Mouse (Mus musculus): ENCODE data around the gene Samhd1.

Samhd1 gene

DNA sequence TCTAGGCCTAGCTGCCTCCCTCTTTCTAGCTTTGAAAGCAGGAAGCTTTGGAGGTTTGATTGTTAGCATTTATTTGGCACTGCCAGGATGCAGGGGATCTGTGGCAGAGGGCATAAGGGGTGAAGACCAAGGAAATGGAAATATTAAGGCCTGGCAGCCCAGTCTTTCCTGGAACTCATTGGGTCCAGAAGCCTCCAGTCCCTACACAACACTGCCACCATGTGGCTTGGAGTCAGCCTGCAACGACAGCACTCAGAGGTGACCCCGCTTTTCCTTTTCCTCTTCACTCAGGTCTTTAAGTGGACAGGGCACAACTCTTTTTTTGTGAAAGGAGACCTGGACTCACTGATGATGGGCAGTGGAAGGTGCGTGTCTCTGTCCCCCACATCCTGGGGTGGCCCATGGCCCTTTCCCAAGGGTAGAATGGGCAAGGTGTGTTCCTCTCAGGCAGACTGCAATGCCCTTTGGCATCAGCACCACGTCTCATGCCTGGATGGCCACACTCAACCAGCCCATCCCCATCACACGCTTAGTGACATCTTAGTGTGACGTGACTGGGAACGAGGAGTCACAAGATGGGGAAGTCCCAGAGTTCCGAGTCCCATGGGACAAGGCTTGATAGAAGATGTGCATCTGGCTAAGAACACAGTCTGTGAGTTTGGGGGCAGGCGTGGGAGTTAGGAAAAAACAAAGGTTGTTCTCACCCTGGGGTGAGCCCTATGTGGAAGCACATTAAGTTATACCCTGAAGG is 39.9 kb downstream of the Samhd1 start:
- peak; percentile 75 for DNase-seq (ENCODE audit: low spot score)

- no peak for DNase-seq (ENCODE audit: low spot score)
Observed at GRCm38 (mm10) chr2:157092024-157092423, 43.0 kb downstream of the Samhd1 start.

DNA sequence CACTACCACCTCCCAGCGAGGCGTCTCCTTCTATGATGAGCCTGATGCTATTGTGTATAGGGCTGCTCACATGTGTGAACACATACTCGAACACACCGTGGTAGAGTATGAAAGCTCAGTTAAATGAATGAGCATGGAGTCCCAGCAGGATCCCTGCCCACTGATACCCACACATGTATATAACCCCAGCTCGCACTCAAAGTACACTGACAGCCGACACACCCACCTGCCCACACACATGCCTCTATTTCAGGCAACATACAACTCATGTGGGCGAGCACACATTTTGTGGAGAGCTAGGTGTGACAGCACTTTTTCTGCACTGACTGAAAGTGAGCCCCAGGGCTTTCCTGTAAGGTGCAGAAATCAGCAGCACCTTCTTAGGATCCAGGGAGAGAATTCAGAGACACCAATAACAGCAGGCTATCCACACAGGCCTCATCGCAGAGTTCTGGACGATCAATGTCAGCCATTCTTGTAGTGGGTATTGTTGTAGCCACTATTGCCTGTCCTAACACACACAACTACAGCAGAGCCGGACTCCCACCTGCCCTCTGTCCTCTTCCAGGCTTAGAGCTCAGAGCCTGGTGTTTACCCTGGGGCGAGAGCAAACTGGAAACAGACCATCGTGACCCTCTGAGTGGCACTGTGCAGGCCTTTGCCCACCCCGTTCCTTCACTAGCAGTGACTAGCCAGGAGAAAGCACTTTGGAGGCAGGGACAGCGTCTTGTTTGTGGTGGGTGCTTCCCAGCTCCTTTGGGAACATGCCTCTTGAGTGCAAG is 47.3 kb downstream of the Samhd1 start:
- no peak for DNase-seq (ENCODE audit: low spot score)

DNA sequence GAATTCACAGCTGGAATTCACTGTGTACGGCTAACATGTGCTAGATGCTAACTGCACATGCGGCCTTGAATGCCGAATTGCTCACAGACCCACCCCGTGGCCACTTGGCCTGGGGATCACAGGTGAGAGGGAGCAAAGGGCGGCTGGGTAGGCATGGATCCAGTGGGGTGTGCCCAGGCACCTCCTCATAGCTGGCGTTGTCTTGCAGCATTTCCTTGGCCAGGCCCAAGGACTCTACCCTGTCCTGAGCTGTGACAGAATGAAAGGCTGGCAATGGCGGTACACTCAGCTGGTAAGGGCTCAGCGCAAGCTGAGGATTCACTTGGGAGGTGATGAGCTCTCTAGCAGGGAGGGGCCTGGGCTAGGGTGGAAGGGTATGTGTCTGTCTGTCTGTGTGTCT is 48.3 kb downstream of the Samhd1 start, which contains the start of gene Tldc2:
Tldc2 (plus strand) TSS at position 260 of the 400 bp plus-strand sequence.
- no peak for DNase-seq (ENCODE audit: low spot score)

DNA sequence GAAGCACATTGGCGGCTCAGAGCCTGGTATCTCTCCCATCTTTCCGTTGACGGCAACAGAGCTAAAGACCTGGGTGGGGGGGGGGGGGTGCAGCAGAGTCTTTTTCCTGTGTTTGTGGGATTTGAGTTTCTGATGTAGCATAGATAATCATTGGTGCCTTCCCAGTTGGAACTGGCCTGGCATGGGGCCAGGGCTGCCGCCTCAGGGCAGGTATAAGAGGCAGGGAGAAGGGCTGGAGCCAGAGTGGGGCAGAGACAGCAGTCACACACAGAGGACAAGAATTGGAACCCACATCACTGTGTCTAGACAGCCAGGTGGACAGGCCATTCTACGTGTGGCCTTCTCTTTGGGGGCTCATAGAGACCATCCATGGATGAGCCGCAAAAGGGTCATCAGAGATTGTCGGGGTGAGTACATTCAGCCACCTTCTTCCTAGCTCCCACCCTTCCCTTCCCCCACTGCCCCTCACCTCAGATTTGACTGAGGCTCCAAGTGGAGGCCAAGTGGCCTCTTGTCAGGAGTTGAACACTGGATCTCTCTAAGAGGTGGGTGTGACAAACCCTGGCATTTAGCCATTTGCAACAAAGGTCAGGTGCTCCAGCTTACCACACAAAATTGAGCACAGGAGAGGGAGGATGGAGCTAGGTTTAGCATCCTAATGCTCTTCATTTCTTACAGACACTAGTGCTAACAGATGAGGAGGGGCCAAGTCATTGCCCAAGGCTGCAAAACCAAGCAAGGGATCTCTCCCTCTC is 50.1 kb downstream of the Samhd1 start:
- no peak for DNase-seq (ENCODE audit: low spot score)

GRCm38 (mm10) chr2:157081960-157082359 is 53.1 kb downstream of the Samhd1 start:
- no peak for DNase-seq (ENCODE audit: low spot score)

- no peak for DNase-seq (ENCODE audit: low spot score)
Observed at GRCm38 (mm10) chr2:157081331-157081730, 53.7 kb downstream of the Samhd1 start.

- no peak for DNase-seq (ENCODE audit: low spot score)
Observed at GRCm38 (mm10) chr2:157079701-157080180, 55.3 kb downstream of the Samhd1 start.

- DNase-seq (ENCODE audit: low spot score): peak; percentile 87
Observed at GRCm38 (mm10) chr2:157078793-157079700, 56.0 kb downstream of the Samhd1 start, which contains the start of gene Soga1. Gene Soga1, minus strand, starts transcription at chr2:157079254.

GRCm38 (mm10) chr2:157078059-157078792 is 56.8 kb downstream of the Samhd1 start:
- DNase-seq (ENCODE audit: low spot score): no peak

DNA sequence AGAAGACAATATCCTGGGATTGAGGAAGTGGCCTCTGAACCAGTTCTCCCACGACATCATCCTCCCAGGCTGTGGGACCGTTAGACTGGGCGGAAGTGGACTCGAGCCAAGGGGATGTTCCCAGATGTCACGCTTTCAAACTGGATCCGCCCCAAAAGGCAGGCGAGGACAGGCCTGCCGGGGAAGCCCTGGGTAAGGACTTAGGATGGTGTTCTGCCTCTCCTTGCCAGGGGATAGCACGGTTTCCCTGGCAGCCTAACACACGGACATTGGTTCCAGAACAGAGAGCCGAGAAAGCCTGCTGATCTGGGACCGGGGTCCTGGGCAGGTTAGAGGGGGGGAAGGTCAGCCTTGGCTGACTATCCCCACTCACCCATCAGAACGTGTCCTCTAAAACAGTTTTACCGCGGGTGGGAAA is 57.4 kb downstream of the Samhd1 start:
- peak; percentile 94 for DNase-seq (ENCODE audit: low spot score)

DNA sequence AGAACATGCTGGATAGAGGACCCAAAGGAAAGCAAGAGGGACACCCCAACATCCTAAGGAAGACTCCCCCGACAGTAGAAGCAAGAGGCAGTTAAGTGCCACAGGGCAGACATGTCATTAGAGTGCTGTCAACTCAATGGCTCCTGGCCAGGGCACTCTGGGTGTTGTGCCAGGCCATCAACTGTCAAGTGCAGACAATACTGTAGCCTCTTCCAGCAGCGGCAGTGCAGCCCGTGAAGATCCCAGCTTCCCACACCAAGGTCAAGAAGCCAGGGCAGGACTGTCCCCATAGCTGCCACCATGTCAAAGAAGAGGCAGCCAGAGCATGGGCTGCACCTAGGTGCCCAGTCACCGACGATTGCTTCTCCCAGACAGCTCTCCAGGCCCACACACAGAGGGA is 57.9 kb downstream of the Samhd1 start:
- no peak for DNase-seq (ENCODE audit: low spot score)

DNA sequence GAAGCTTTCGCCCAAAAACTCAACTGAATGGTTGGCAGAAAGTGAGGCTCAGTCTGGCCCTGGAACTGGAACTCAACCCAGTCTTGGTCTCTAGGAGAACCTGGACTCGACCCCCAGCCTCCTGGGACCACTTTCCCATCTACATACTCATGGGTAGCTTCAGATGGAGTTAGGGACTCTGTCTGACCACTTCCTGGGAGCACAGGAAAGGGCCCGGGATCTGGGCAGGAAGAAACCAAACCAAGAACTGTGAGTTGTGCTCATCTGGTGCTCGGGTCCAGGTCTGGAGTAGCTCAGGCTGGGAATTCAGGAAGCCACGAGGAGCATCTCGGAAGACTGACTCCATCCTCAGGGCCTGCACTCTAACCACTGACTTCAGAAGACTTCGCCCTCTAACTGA is 58.5 kb downstream of the Samhd1 start:
- DNase-seq (ENCODE audit: low spot score): no peak

- DNase-seq (ENCODE audit: low spot score): no peak
Observed at GRCm38 (mm10) chr2:157075685-157076084, 59.4 kb downstream of the Samhd1 start.

DNA sequence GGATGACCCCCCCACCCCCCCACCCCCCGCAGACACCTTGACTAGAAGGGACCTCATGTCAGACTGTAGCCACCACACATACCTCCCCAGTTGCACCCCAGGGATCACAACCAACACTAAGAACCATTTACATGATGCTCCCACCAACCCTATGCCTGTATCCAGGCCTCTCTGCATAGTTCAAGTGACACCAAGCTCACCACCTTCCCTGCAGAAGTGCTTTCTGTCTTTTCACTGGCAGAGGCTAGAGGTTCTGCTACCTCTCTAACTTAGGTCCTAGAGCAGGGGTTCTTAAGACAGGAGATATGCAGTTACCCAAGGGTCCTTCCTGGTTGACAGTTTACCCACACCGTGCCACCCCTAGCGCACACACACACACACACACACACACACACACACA is 59.8 kb downstream of the Samhd1 start:
- DNase-seq (ENCODE audit: low spot score): no peak

- DNase-seq (ENCODE audit: low spot score): no peak
Observed at GRCm38 (mm10) chr2:157074772-157075171, 60.3 kb downstream of the Samhd1 start.

DNA sequence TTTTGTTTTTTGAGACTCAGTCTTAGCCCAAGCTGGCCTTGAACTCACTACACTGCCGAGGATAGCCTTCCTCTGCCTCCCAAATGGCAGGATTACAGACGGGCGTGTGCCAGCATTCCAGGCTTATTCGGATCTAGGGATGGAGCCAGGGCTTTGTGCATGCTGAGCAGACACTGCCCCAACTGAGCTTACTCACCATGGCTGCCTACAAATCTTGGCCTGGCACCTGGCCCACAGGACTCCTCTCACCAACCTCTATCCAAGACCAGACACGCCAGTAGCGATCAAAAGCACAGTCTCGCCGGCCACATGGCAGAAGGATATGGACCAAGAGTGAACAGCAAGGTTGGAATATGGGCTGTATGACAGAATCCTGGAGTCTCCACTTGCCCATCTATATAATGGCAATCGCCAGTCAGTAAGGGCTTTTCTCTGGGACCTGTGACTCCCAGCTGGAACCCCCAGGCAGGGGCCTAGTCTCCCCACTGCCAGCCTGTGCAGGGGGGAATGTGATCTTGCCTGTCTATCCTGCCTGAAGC is 60.8 kb downstream of the Samhd1 start:
- DNase-seq (ENCODE audit: low spot score): no peak

DNA sequence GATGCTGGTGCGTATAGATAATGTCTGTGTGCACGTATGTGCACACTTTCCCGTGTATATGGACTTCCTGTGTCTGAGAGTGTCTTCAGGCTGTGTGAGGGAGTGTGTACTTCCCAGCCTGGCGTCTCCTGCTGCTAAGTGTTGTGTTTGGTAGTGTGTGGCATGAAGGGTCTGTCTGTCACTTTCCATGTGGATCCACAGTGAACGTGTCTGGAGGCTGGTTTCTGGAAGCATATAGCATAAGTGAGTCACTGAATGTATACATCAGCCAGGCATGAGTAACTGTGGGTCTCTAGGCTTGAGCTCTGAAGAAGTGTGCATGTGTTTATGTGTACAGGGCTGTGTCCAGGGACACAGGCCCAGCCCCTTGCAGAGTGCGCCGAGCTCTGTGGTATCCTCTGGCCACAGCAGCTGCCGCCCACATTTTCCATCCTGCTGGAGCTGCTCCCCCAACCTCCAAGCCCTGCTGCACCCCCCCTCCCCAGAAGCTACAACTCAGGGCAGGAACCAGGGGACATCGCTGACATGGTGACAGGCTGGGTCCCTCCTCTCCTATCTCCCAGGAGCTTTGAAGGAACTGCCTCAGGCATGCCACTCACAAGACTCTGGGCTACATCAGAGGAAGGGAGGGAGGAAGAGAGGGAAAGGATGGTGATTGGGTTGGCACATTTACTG is 61.5 kb downstream of the Samhd1 start:
- no peak for DNase-seq (ENCODE audit: low spot score)

DNA sequence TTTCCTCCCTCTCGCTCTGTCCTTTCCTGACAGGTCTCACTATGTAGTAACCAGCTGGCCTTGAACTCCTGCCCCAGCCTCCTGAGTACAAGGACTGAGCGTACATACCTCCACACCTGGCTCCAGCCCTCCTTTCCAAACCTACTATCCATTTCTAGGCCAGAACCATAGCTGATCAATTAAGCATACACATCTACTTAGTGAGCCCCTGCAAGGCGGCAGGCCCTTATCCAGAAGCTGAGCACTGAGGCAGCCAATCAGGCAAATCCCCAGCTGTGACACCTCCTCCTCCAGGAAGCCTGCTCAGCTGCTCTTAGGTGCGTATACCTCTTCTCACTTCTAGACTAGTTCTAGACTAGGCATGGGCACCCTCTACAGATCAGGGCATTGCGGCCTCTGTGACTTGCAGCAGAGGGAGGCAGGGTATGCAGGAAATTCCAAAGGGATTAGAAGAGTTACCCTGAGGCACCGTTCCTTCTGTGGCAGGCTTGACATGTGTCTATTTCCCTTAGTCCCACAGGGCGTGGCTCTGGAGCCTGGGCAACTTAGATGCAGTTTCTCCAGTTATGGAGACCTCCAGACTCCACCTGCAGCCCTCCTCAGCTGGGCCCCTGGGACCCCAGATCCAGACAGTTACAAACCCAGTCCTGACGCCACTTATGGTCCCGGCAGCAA is 62.6 kb downstream of the Samhd1 start:
- no peak for DNase-seq (ENCODE audit: low spot score)

Data from lung, postnatal 25 days (tissue).